Mouse (Mus musculus) testis, postnatal 10 days (tissue): ENCODE data around the gene Lpcat4.

Experiments
- DNase-seq: peaks from one replicate; pipeline ENCODE4 v3.0.0; 2021; ENCODE audit warnings: low spot score

Lpcat4 gene

GRCm38 (mm10) chr2:112239212-112239934, at the start of gene Lpcat4:
Gene Lpcat4 (plus strand): TSS chr2:112239468.
- DNase-seq = peak; percentile 92

- DNase-seq = no peak
Measured at GRCm38 (mm10) chr2:112196859-112197258, 42.4 kb upstream of the Lpcat4 start.

- no peak for DNase-seq
Measured at GRCm38 (mm10) chr2:112203056-112203455, 36.2 kb upstream of the Lpcat4 start.

- DNase-seq = no peak
Measured at GRCm38 (mm10) chr2:112210142-112210541, 29.1 kb upstream of the Lpcat4 start.

GRCm38 (mm10) chr2:112210699-112211098, 28.6 kb upstream of the Lpcat4 start:
- no peak for DNase-seq

GRCm38 (mm10) chr2:112215977-112216376, 23.3 kb upstream of the Lpcat4 start:
- no peak for DNase-seq

- DNase-seq = no peak
Measured at GRCm38 (mm10) chr2:112217614-112218013, 21.7 kb upstream of the Lpcat4 start.

- DNase-seq = no peak
Measured at GRCm38 (mm10) chr2:112220880-112221279, 18.4 kb upstream of the Lpcat4 start.

- no peak for DNase-seq
Measured at GRCm38 (mm10) chr2:112222607-112223006, 16.7 kb upstream of the Lpcat4 start.

GRCm38 (mm10) chr2:112224356-112224755, 14.9 kb upstream of the Lpcat4 start:
- DNase-seq = no peak

- no peak for DNase-seq
Measured at GRCm38 (mm10) chr2:112232623-112233022, 6.6 kb upstream of the Lpcat4 start.

- no peak for DNase-seq
Measured at GRCm38 (mm10) chr2:112236620-112237019, 2.6 kb upstream of the Lpcat4 start.

GRCm38 (mm10) chr2:112238006-112238405, 1.3 kb upstream of the Lpcat4 start:
- DNase-seq = no peak

GRCm38 (mm10) chr2:112239935-112240721, 860 bp downstream of the Lpcat4 start:
- no peak for DNase-seq

- DNase-seq = no peak
Measured at GRCm38 (mm10) chr2:112241787-112242186, 2.5 kb downstream of the Lpcat4 start.

GRCm38 (mm10) chr2:112245307-112245706, 6.0 kb downstream of the Lpcat4 start:
- DNase-seq = no peak

GRCm38 (mm10) chr2:112246193-112246592, 6.9 kb downstream of the Lpcat4 start:
- no peak for DNase-seq

GRCm38 (mm10) chr2:112247323-112247722, 8.1 kb downstream of the Lpcat4 start:
- DNase-seq = no peak

GRCm38 (mm10) chr2:112249780-112250453, 10.6 kb downstream of the Lpcat4 start:
- DNase-seq = no peak

- no peak for DNase-seq
Measured at GRCm38 (mm10) chr2:112254675-112255515, 15.6 kb downstream of the Lpcat4 start.

- DNase-seq = no peak
Measured at GRCm38 (mm10) chr2:112259241-112259962, 20.1 kb downstream of the Lpcat4 start, which contains the start of gene Nutm1. Gene Nutm1 (minus strand): TSS chr2:112259291.
